ENCODE assay signal across 26 mouse cellular contexts in genomic region chr5:4308514-4308913, GRCm38 (mm10).
"Had no signal": no experiment of that assay in that cellular context is flagged by ENCODE, and none has a peak within 500 bp of the region (broad histone marks: within the 10 kb centered on the region; RNA-seq: fewer than 3 reads in every experiment).

No protein-coding gene starts in this region.

- H3K27ac ChIP-seq: embryonic facial prominence, embryonic 10.5 days; embryonic facial prominence, embryonic 12.5 days; embryonic facial prominence, embryonic 13.5 days; embryonic facial prominence, embryonic 15.5 days; forebrain, embryonic 10.5 days; forebrain, embryonic 12.5 days; forebrain, embryonic 15.5 days; heart, adult 2 months; heart, embryonic 10.5 days had no signal

- H3K9me3 ChIP-seq: embryonic facial prominence, embryonic 10.5 days; embryonic facial prominence, embryonic 12.5 days; embryonic facial prominence, embryonic 13.5 days; embryonic facial prominence, embryonic 15.5 days; forebrain, embryonic 10.5 days; forebrain, embryonic 12.5 days; forebrain, embryonic 15.5 days; heart, embryonic 10.5 days had no signal

- H3K27me3 ChIP-seq: embryonic facial prominence, embryonic 12.5 days; embryonic facial prominence, embryonic 13.5 days; embryonic facial prominence, embryonic 15.5 days; forebrain, embryonic 12.5 days; forebrain, embryonic 15.5 days had no signal

- DNase-seq: cerebellum, adult 8-10 months; cerebellum, adult 9-10 months; cerebellum, adult 9-11 months; cerebellum, postnatal 10 days; cerebellum, postnatal 14 days; cerebellum, postnatal 25 days; cerebellum, postnatal 36 days; embryo, embryonic 11 days; gastrocnemius, postnatal 10 days; gastrocnemius, postnatal 14 days; gastrocnemius, postnatal 25 days; gastrocnemius, postnatal 36 days; heart, adult 11 months; heart, adult 18-20 months; heart, adult 2 months had no signal

- H3K36me3 ChIP-seq: embryonic facial prominence, embryonic 10.5 days; embryonic facial prominence, embryonic 12.5 days; embryonic facial prominence, embryonic 13.5 days; embryonic facial prominence, embryonic 15.5 days; forebrain, embryonic 10.5 days; forebrain, embryonic 12.5 days; forebrain, embryonic 15.5 days; heart, embryonic 10.5 days had no signal

- H3K4me2 ChIP-seq: embryonic facial prominence, embryonic 12.5 days; embryonic facial prominence, embryonic 13.5 days; embryonic facial prominence, embryonic 15.5 days; forebrain, embryonic 12.5 days; forebrain, embryonic 15.5 days had no signal

- H3K4me3 ChIP-seq: embryonic facial prominence, embryonic 10.5 days; embryonic facial prominence, embryonic 12.5 days; embryonic facial prominence, embryonic 13.5 days; embryonic facial prominence, embryonic 15.5 days; erythroblast, embryonic 14.5 days; forebrain, embryonic 10.5 days; forebrain, embryonic 12.5 days; forebrain, embryonic 15.5 days; heart, adult 2 months; heart, embryonic 10.5 days had no signal

- H3K9ac ChIP-seq: embryonic facial prominence, embryonic 12.5 days; embryonic facial prominence, embryonic 13.5 days; embryonic facial prominence, embryonic 15.5 days; forebrain, embryonic 12.5 days; forebrain, embryonic 15.5 days had no signal

- ATAC-seq: forebrain, embryonic 14.5 days; forebrain, embryonic 15.5 days; forebrain, embryonic 16.5 days had no signal
